Mouse (Mus musculus): Measurements from ENCODE around the gene Fbxo21.

- TF ChIP-seq CTCF (IDR thresholded peaks at IDR 0.05; ENCODE audit: extremely low read depth, insufficient read length, insufficient replicate concordance, low read depth, low read length) (no peak), POLR2A (IDR thresholded peaks at IDR 0.05; ENCODE audit: low read depth, low read length) (0 out of 2 replicates have a peak, but pooled peaks have one; percentile 7)
Measured at GRCm38 (mm10) chr5:118029035-118029408, 52.5 kb downstream of the Fbxo21 start.
